Mouse (Mus musculus) embryonic facial prominence, embryonic 14.5 days (tissue): ENCODE results near the gene Rassf9. TPM values are rescaled to one million over a fixed set of nuclear protein-coding genes. Genes with fewer than 3 reads are reported as not detected.

Experiments used
- ATAC-seq: fragments of 200-750 bp; cut with Nextera tagmentation; 2 replicates; pipeline ENCODE4 v1.8.0; 2017; ENCODE audit warnings: low read depth, moderate number of reproducible peaks, moderate TSS enrichment
- DNase-seq: peaks from one replicate; pipeline ENCODE4 v3.0.0-alpha.2; 2015; ENCODE audit warnings: low spot score
- H3K27ac ChIP-seq: fragments of 300-500 bp; sonication (generic); replicated peaks from 2 replicates; pipeline ENCODE4 v1.5.1; 2014; ENCODE audit warnings: low read depth, mild to moderate bottlenecking, low read length, moderate library complexity
- H3K27me3 ChIP-seq: fragments of 300-500 bp; sonication (generic); replicated peaks from 2 replicates; pipeline ENCODE4 v1.6.1; 2014; ENCODE audit warnings: low read length; ENCODE audit not compliant: control insufficient read depth, insufficient read depth
- H3K36me3 ChIP-seq: fragments of 300-500 bp; sonication (generic); 2 replicates; pipeline ENCODE4 v1.6.1; 2014; ENCODE audit warnings: low read length, mixed read lengths; ENCODE audit not compliant: control insufficient read depth, insufficient read depth
- H3K4me1 ChIP-seq: fragments of 300-500 bp; sonication (generic); 2 replicates; pipeline ENCODE4 v1.6.1; 2014; ENCODE audit warnings: antibody characterized with exemption, low read length; ENCODE audit not compliant: control insufficient read depth, insufficient read depth
- H3K4me2 ChIP-seq: fragments of 300-500 bp; sonication (generic); 2 replicates; pipeline ENCODE4 v1.6.1; 2014; ENCODE audit warnings: low read depth, mild to moderate bottlenecking, low read length, moderate library complexity, mixed read lengths
- H3K4me3 ChIP-seq: fragments of 300-500 bp; sonication (generic); 2 replicates; pipeline ENCODE4 v1.5.1; 2014; ENCODE audit warnings: low read depth, mild to moderate bottlenecking, low read length
- H3K9ac ChIP-seq: fragments of 300-500 bp; sonication (generic); 2 replicates; pipeline ENCODE4 v1.6.1; 2014; ENCODE audit warnings: low read depth, mild to moderate bottlenecking, low read length, moderate library complexity, mixed read lengths
- H3K9me3 ChIP-seq: fragments of 300-500 bp; sonication (generic); 2 replicates; pipeline ENCODE4 v1.6.1; 2016; ENCODE audit warnings: low read length; ENCODE audit not compliant: control insufficient read depth
- WGBS: fragments of 180-500 bp; shearing (Covaris S2); extraction: QIAGEN DNeasy Blood & Tissue Kit; methylation state at CpG from one replicate; pipeline ENCODE4 v1.1.7; 2014; 5-methylcytosine and 5-hydroxymethylcytosine counted together
- polyA plus RNA-seq: library from polyadenylated mRNA; unstranded; fragments of >200 nt; fragmentation: Nextera tagmentation; extraction: Ambion mirVana; gene quantifications from 2 replicates; pipeline ENCODE4 v1.2.1, GENCODE M21; 2014

Rassf9 gene
- polyA plus RNA-seq, 1 experiment from 2014 or later = 3.8 TPM

DNA sequence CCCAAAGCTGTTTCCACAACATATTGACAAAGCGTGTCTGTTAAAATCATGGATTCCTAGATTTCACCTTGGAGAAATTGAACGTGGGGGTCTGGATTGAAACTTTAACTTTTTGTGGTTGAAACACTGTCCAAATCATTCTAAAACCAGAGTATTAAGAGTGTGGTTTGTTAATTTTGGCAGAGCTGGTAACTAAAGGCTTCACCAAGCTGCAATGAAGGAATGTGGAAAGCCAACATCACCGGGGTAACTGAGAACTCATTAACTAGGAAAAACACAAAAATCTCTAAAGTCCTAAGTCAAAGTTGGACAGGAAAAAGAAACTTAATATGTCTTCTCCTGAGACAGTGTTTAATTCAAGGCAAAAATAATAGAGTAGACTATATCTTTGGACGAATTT lies 41.9 kb downstream of the Rassf9 start:
- ATAC-seq = no peak
- Histone ChIP-seq H3K9me3 (no peaks in the 10 kb centered on the region), H3K27me3 (no peaks in the 10 kb centered on the region), H3K4me2 (no peak overlapping the region), H3K27ac (no peak overlapping the region), H3K4me1 (no peaks in the 10 kb centered on the region), H3K9ac (no peak overlapping the region), H3K4me3 (no peak overlapping the region), H3K36me3 (no peaks in the 10 kb centered on the region)
- 48% methylated on average over 4 of the region's 4 CpGs for WGBS
- DNase-seq = peak; percentile 45

GRCm38 (mm10) chr10:102562488-102562887 lies 50.5 kb downstream of the Rassf9 start:
- no peak overlapping the region for H3K9ac ChIP-seq
- no peak overlapping the region for H3K4me3 ChIP-seq
- 38% methylated on average over 1 of the region's 1 CpGs for WGBS
- no peaks in the 10 kb centered on the region for H3K27me3 ChIP-seq
- H3K4me1 ChIP-seq = no peaks in the 10 kb centered on the region
- H3K36me3 ChIP-seq = no peaks in the 10 kb centered on the region
- ATAC-seq (peak; percentile 72; the same call in 1 of the 2 replicates), DNase-seq (peak; percentile 54)
- H3K9me3 ChIP-seq = no peaks in the 10 kb centered on the region
- no peak overlapping the region for H3K27ac ChIP-seq
- H3K4me2 ChIP-seq = no peak overlapping the region

DNA sequence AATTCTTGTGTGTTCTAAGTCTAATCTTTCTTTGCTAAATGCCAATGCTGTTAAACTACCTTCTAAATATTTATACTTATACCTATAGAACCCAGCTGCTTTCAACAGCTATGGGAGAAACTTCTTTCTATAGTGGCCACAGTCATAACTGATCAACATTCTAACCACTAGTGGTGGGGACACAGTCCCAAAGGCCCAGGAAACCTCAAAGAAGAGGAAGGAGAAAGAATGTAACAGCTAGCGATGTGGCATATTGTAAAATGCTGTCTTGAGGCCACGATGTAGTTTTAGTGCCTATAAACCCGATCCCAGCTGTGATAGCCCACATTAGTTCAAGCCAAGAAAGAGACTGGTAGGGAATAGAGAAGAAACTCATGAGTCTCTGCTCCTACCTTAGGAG lies 65.9 kb downstream of the Rassf9 start:
- H3K9me3 ChIP-seq = no peaks in the 10 kb centered on the region
- no peaks in the 10 kb centered on the region for H3K36me3 ChIP-seq
- H3K4me1 ChIP-seq = no peaks in the 10 kb centered on the region
- no peaks in the 10 kb centered on the region for H3K27me3 ChIP-seq
- no peak for DNase-seq
- no peak overlapping the region for H3K4me3 ChIP-seq
- H3K4me2 ChIP-seq = no peak overlapping the region
- H3K9ac ChIP-seq = no peak overlapping the region
- no peak overlapping the region for H3K27ac ChIP-seq
- no peak for ATAC-seq
- WGBS = 85% methylated on average over 3 of the region's 3 CpGs

DNA sequence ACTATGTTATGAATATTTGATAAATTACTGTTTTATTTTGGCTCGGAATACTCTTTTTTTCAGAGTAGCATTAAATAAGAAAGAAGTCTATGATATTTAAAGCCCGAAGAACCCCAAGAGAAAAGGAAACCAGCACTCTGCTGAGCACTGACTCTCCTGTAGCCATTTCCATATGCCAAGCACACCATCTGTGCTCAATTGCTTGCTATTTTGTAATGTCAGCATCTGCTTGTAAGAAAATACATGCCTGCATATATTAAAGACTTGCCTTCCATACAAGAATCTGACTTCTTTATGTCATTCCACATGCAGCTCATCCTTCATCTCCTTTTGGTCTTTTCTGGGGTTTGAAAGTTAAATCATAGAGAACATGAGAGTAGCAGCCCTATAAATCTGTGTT lies 82.3 kb downstream of the Rassf9 start:
- H3K4me1 ChIP-seq = peaks cover 2% of the 10 kb centered on the region; the same call in 1 of the 2 replicates
- no peak overlapping the region for H3K27ac ChIP-seq
- H3K36me3 ChIP-seq = no peaks in the 10 kb centered on the region
- no peak overlapping the region for H3K4me3 ChIP-seq
- peak; percentile 84 for DNase-seq
- no peaks in the 10 kb centered on the region for H3K9me3 ChIP-seq
- no peak overlapping the region for H3K4me2 ChIP-seq
- peak; percentile 41; the same call in 1 of the 2 replicates for ATAC-seq
- no peaks in the 10 kb centered on the region for H3K27me3 ChIP-seq
- 32% methylated on average over 2 of the region's 2 CpGs for WGBS
- no peak overlapping the region for H3K9ac ChIP-seq

Other genes with a start within 250 kb of the Rassf9 start
- gene Nts, start 21.7 kb upstream of the Rassf9 start, polyA plus RNA-seq = 3.6 and 4.7 TPM in 2 replicates